Mouse (Mus musculus): ENCODE results near the gene Trnau1ap.

- TF ChIP-seq CTCF (IDR thresholded peaks at IDR 0.05; ENCODE audit: low read depth, low read length) (no peak), GATA1 (IDR thresholded peaks at IDR 0.05; ENCODE audit: borderline replicate concordance, low read length) (no peak), GATA2 (IDR thresholded peaks at IDR 0.05; ENCODE audit: borderline replicate concordance, low read depth, low read length) (no peak)
These were observed 35.6 kb downstream of the Trnau1ap start for GRCm38 (mm10) chr4:132293682-132294240.
